Mouse (Mus musculus): ENCODE results near the gene Dock7. TPM values are rescaled to one million over a fixed set of nuclear protein-coding genes. Genes with fewer than 3 reads are reported as not detected.

Dock7 gene
- polyA plus RNA-seq (2012; ENCODE audit: insufficient read depth, insufficient read length, low replicate concordance, missing spikeins), result not detected in 2 replicates

GRCm38 (mm10) chr4:99120211-99121122, at the start of gene Dock7:
Gene Dock7 (minus strand): TSS chr4:99120915.
- WGBS, result under 1% methylated on average over 116 of the region's 117 CpGs
- H3K4me1 ChIP-seq (ENCODE audit: control insufficient read depth, insufficient read depth, low read length), result peaks cover 8% of the 10 kb centered on the region

GRCm38 (mm10) chr4:99168869-99169268, 48.2 kb upstream of the Dock7 start:
- TF ChIP-seq POLR2A (IDR thresholded peaks at IDR 0.05; ENCODE audit: insufficient read depth, low read depth, low read length) (no peak), CTCF (IDR thresholded peaks at IDR 0.05; ENCODE audit: insufficient read depth, low read depth, low read length) (no peak)
- Histone ChIP-seq H3K27ac (ENCODE audit: insufficient read depth, low read depth, low read length) (no peak overlapping the region), H3K4me1 (ENCODE audit: control insufficient read depth, insufficient read depth, low read length) (no peaks in the 10 kb centered on the region), H3K4me3 (ENCODE audit: insufficient read depth, low read depth, low read length) (no peak overlapping the region)
- 93% methylated on average over 5 of the region's 5 CpGs for WGBS

More at GRCm38 (mm10) chr4:99120211-99121122, at the start of gene Dock7:
- Histone ChIP-seq H3K27ac (ENCODE audit: insufficient read depth, low read depth, low read length) (peak within 1 kb of the TSS; percentile 78), H3K4me3 (ENCODE audit: insufficient read depth, low read depth, low read length) (peak within 1 kb of the TSS; percentile 88)
- TF ChIP-seq POLR2A (IDR thresholded peaks at IDR 0.05; ENCODE audit: insufficient read depth, low read depth, low read length) (peak; percentile 30; the same call in 1 of the 2 replicates), CTCF (IDR thresholded peaks at IDR 0.05; ENCODE audit: insufficient read depth, low read depth, low read length) (no peak)

- no peak for TF ChIP-seq POLR2A (IDR thresholded peaks at IDR 0.05; ENCODE audit: insufficient read depth, low read depth, low read length)
- TF ChIP-seq CTCF (IDR thresholded peaks at IDR 0.05; ENCODE audit: insufficient read depth, low read depth, low read length), result no peak
- H3K27ac ChIP-seq (ENCODE audit: insufficient read depth, low read depth, low read length), result no peak overlapping the region
- peaks cover 3% of the 10 kb centered on the region for H3K4me1 ChIP-seq (ENCODE audit: control insufficient read depth, insufficient read depth, low read length)
- 53% methylated on average over 4 of the region's 4 CpGs for WGBS
- no peak overlapping the region for H3K4me3 ChIP-seq (ENCODE audit: insufficient read depth, low read depth, low read length)
These were observed 42.8 kb upstream of the Dock7 start for GRCm38 (mm10) chr4:99163547-99163946.

- H3K27ac ChIP-seq (ENCODE audit: insufficient read depth, low read depth, low read length), result no peak overlapping the region
- peaks cover 3% of the 10 kb centered on the region for H3K4me1 ChIP-seq (ENCODE audit: control insufficient read depth, insufficient read depth, low read length)
- no peak overlapping the region for H3K4me3 ChIP-seq (ENCODE audit: insufficient read depth, low read depth, low read length)
- no peak for TF ChIP-seq POLR2A (IDR thresholded peaks at IDR 0.05; ENCODE audit: insufficient read depth, low read depth, low read length)
- TF ChIP-seq CTCF (IDR thresholded peaks at IDR 0.05; ENCODE audit: insufficient read depth, low read depth, low read length), result no peak
- WGBS, result 50% methylated on average over 9 of the region's 9 CpGs
These were observed 42.3 kb upstream of the Dock7 start for GRCm38 (mm10) chr4:99163001-99163400.

- Histone ChIP-seq H3K27ac (ENCODE audit: insufficient read depth, low read depth, low read length) (no peak overlapping the region), H3K4me3 (ENCODE audit: insufficient read depth, low read depth, low read length) (no peak overlapping the region), H3K4me1 (ENCODE audit: control insufficient read depth, insufficient read depth, low read length) (peaks cover 3% of the 10 kb centered on the region)
- TF ChIP-seq CTCF (IDR thresholded peaks at IDR 0.05; ENCODE audit: insufficient read depth, low read depth, low read length) (no peak), POLR2A (IDR thresholded peaks at IDR 0.05; ENCODE audit: insufficient read depth, low read depth, low read length) (no peak)
- 10% methylated on average over 6 of the region's 6 CpGs for WGBS
These were observed 40.8 kb upstream of the Dock7 start for GRCm38 (mm10) chr4:99161457-99161971.

GRCm38 (mm10) chr4:99160899-99161298, 40.2 kb upstream of the Dock7 start:
- Histone ChIP-seq H3K4me3 (ENCODE audit: insufficient read depth, low read depth, low read length) (no peak overlapping the region), H3K27ac (ENCODE audit: insufficient read depth, low read depth, low read length) (no peak overlapping the region), H3K4me1 (ENCODE audit: control insufficient read depth, insufficient read depth, low read length) (peaks cover 3% of the 10 kb centered on the region)
- TF ChIP-seq CTCF (IDR thresholded peaks at IDR 0.05; ENCODE audit: insufficient read depth, low read depth, low read length) (no peak), POLR2A (IDR thresholded peaks at IDR 0.05; ENCODE audit: insufficient read depth, low read depth, low read length) (no peak)
- 63% methylated on average over 5 of the region's 5 CpGs for WGBS

GRCm38 (mm10) chr4:99160414-99160813, 39.7 kb upstream of the Dock7 start:
- 32% methylated on average over 3 of the region's 3 CpGs for WGBS
- Histone ChIP-seq H3K27ac (ENCODE audit: insufficient read depth, low read depth, low read length) (no peak overlapping the region), H3K4me1 (ENCODE audit: control insufficient read depth, insufficient read depth, low read length) (peaks cover 3% of the 10 kb centered on the region), H3K4me3 (ENCODE audit: insufficient read depth, low read depth, low read length) (no peak overlapping the region)
- no peak for TF ChIP-seq POLR2A (IDR thresholded peaks at IDR 0.05; ENCODE audit: insufficient read depth, low read depth, low read length)
- no peak for TF ChIP-seq CTCF (IDR thresholded peaks at IDR 0.05; ENCODE audit: insufficient read depth, low read depth, low read length)

- WGBS, result 98% methylated on average over 5 of the region's 5 CpGs
- TF ChIP-seq CTCF (IDR thresholded peaks at IDR 0.05; ENCODE audit: insufficient read depth, low read depth, low read length) (no peak), POLR2A (IDR thresholded peaks at IDR 0.05; ENCODE audit: insufficient read depth, low read depth, low read length) (no peak)
- peaks cover 3% of the 10 kb centered on the region for H3K4me1 ChIP-seq (ENCODE audit: control insufficient read depth, insufficient read depth, low read length)
- no peak overlapping the region for H3K27ac ChIP-seq (ENCODE audit: insufficient read depth, low read depth, low read length)
- no peak overlapping the region for H3K4me3 ChIP-seq (ENCODE audit: insufficient read depth, low read depth, low read length)
These were observed 37.8 kb upstream of the Dock7 start for GRCm38 (mm10) chr4:99158495-99158894.

Measured in olfactory bulb, adult 2 months (tissue).